Mouse (Mus musculus) brain, embryonic 14.5 days (tissue): Measurements from ENCODE around the gene Ppp2r5d.

Source experiments
- CTCF ChIP-seq: fragments of 200-500 bp; IDR thresholded peaks from 2 replicates; pipeline ENCODE4 v1.5.1; 2012; ENCODE audit warnings: inconsistent platforms, mild to moderate bottlenecking, moderate library complexity, borderline replicate concordance; ENCODE audit not compliant: insufficient read depth, insufficient read length; ENCODE audit errors: extremely low read depth
- POLR2A ChIP-seq: fragments of 200-500 bp; IDR thresholded peaks from 2 replicates; pipeline ENCODE4 v1.6.1; 2012; ENCODE audit warnings: mild to moderate bottlenecking, inconsistent platforms, borderline replicate concordance; ENCODE audit not compliant: poor library complexity, insufficient read depth, insufficient read length, severe bottlenecking; ENCODE audit errors: extremely low read depth

DNA sequence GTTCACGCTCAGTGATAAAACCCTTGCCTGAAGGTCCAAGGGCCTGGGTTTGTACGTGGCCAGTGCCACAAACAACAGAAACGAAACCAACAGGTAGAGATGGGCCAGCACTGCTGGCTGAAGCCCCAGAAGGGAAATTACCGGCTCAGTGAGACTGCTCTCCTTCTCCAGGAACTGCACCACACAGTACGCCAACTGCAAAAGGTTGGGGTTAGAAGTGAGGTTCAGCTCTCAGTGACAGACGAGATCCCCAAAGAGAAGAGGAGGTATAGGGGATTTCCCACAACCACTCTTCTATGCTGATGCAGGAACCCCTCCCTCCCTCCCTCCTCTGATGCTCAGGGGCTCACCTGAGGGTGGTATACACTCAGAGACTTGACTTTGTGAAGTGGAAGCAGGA is 19.0 kb downstream of the Ppp2r5d start:
- TF ChIP-seq POLR2A (no peak), CTCF (no peak)
